Mouse (Mus musculus): Measurements from ENCODE around the gene Rtn4r. TPM values are rescaled to one million over a fixed set of nuclear protein-coding genes. Genes with fewer than 3 reads are reported as not detected.

Rtn4r gene
- total and polyA plus RNA-seq, 2 experiments from 2014 or later, result 23.1 to 55.7 TPM

DNA sequence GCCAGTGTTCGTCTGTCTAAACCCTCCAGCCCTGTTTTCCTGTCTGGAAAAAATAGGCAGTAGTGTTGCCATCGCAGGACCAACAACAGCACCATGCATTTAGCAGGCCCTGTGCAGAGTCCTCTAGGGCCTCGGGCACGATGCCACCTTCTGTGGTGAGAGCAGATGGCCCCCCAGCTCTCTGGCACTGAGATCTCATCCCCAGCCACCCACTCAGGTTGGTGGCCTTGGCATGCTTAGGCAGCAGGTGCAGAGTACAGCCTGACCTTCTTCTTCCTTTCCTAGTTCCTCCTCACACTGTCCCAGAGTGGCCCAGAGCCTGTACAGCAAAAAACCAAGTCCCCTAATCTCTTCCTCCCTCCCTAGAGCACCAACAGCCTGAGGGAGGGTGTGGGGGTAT lies 3.4 kb upstream of the Rtn4r start:
- DNase-seq (ENCODE audit: low spot score), result peak; percentile 31
- no peak for ATAC-seq
- Histone ChIP-seq H3K4me1 (ENCODE audit: insufficient read depth, low read length) (no peaks in the 10 kb centered on the region; the same call in 1 of the 2 replicates), H3K9ac (replicated peaks; ENCODE audit: low read length) (no peak overlapping the region), H3K4me3 (ENCODE audit: low read length) (no peak overlapping the region), H3K27ac (no peak overlapping the region), H3K36me3 (ENCODE audit: insufficient read depth, low read length) (no peaks in the 10 kb centered on the region), H3K9me3 (ENCODE audit: low read length) (no peaks in the 10 kb centered on the region), H3K4me2 (ENCODE audit: low read depth, low read length) (no peak overlapping the region), H3K27me3 (ENCODE audit: insufficient read depth, low read length) (no peaks in the 10 kb centered on the region)
- TF ChIP-seq CTCF (IDR thresholded peaks at IDR 0.05; ENCODE audit: low read depth), result no peak
- 52% methylated on average over 4 of the region's 4 CpGs for WGBS

- Histone ChIP-seq H3K4me3 (ENCODE audit: low read length) (no peak overlapping the region), H3K36me3 (ENCODE audit: insufficient read depth, low read length) (no peaks in the 10 kb centered on the region), H3K27ac (no peak overlapping the region), H3K9ac (replicated peaks; ENCODE audit: low read length) (no peak overlapping the region), H3K4me2 (ENCODE audit: low read depth, low read length) (no peak overlapping the region), H3K4me1 (ENCODE audit: insufficient read depth, low read length) (peaks cover 5% of the 10 kb centered on the region; the same call in 1 of the 2 replicates), H3K9me3 (ENCODE audit: low read length) (no peaks in the 10 kb centered on the region), H3K27me3 (ENCODE audit: insufficient read depth, low read length) (no peaks in the 10 kb centered on the region)
- 25% methylated on average over 5 of the region's 5 CpGs for WGBS
- DNase-seq (ENCODE audit: low spot score) (no peak), ATAC-seq (no peak)
- TF ChIP-seq CTCF (IDR thresholded peaks at IDR 0.05; ENCODE audit: low read depth), result no peak
These were observed 2.8 kb upstream of the Rtn4r start for GRCm38 (mm10) chr16:18124626-18125025.

GRCm38 (mm10) chr16:18125131-18125530 lies 2.3 kb upstream of the Rtn4r start:
- DNase-seq (ENCODE audit: low spot score), result no peak
- no peak overlapping the region for H3K9ac ChIP-seq (replicated peaks; ENCODE audit: low read length)
- no peak overlapping the region for H3K4me3 ChIP-seq (ENCODE audit: low read length)
- no peak overlapping the region for H3K4me2 ChIP-seq (ENCODE audit: low read depth, low read length)
- no peak for ATAC-seq
- H3K27ac ChIP-seq, result no peak overlapping the region
- H3K27me3 ChIP-seq (ENCODE audit: insufficient read depth, low read length), result no peaks in the 10 kb centered on the region
- no peaks in the 10 kb centered on the region for H3K36me3 ChIP-seq (ENCODE audit: insufficient read depth, low read length)
- 86% methylated on average over 2 of the region's 2 CpGs for WGBS
- TF ChIP-seq CTCF (IDR thresholded peaks at IDR 0.05; ENCODE audit: low read depth), result no peak
- peaks cover 7% of the 10 kb centered on the region for H3K4me1 ChIP-seq (ENCODE audit: insufficient read depth, low read length)
- H3K9me3 ChIP-seq (ENCODE audit: low read length), result no peaks in the 10 kb centered on the region

DNA sequence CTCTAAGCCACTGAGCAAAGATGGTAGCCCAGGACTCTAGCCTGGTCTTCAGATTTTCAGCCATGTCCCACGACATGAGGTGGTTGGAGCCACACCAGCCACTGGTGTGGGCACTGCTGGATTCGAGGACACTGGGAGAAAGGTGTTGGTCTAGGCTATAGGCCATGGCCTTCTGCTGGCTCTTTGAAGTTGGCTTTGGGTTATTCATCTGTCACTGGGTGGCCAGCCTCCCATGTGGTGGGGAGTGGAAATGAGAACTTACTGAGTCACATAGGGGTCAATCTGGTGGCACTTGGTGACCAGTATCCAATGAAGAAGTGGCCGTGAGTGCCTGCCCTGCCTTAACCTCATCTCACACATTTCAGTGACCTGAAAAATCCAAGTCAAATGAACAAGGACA lies 1.2 kb upstream of the Rtn4r start:
- H3K4me2 ChIP-seq (ENCODE audit: low read depth, low read length), result no peak overlapping the region
- no peaks in the 10 kb centered on the region for H3K36me3 ChIP-seq (ENCODE audit: insufficient read depth, low read length)
- peaks cover 16% of the 10 kb centered on the region for H3K4me1 ChIP-seq (ENCODE audit: insufficient read depth, low read length)
- no peaks in the 10 kb centered on the region for H3K27me3 ChIP-seq (ENCODE audit: insufficient read depth, low read length)
- ATAC-seq (no peak), DNase-seq (ENCODE audit: low spot score) (no peak)
- H3K4me3 ChIP-seq (ENCODE audit: low read length), result no peak overlapping the region
- H3K9me3 ChIP-seq (ENCODE audit: low read length), result no peaks in the 10 kb centered on the region
- 81% methylated on average over 3 of the region's 3 CpGs for WGBS
- no peak overlapping the region for H3K9ac ChIP-seq (replicated peaks; ENCODE audit: low read length)
- TF ChIP-seq CTCF (IDR thresholded peaks at IDR 0.05; ENCODE audit: low read depth), result no peak
- no peak overlapping the region for H3K27ac ChIP-seq

- WGBS, result 2% methylated on average over 42 of the region's 52 CpGs
- Histone ChIP-seq H3K4me1 (ENCODE audit: insufficient read depth, low read length) (peaks cover 20% of the 10 kb centered on the region), H3K4me3 (ENCODE audit: low read length) (peak overlapping the region; percentile 67), H3K4me2 (ENCODE audit: low read depth, low read length) (peak overlapping the region; percentile 91), H3K9me3 (ENCODE audit: low read length) (no peaks in the 10 kb centered on the region), H3K36me3 (ENCODE audit: insufficient read depth, low read length) (no peaks in the 10 kb centered on the region), H3K27me3 (ENCODE audit: insufficient read depth, low read length) (no peaks in the 10 kb centered on the region), H3K27ac (peak overlapping the region; percentile 75), H3K9ac (replicated peaks; ENCODE audit: low read length) (peak overlapping the region; percentile 79)
- DNase-seq (ENCODE audit: low spot score), result peak; percentile 41
- peak; percentile 25 for ATAC-seq
- TF ChIP-seq CTCF (IDR thresholded peaks at IDR 0.05; ENCODE audit: low read depth), result 0 out of 2 replicates have a peak, but pooled peaks have one; percentile 3
These were observed 575 bp downstream of the Rtn4r start for GRCm38 (mm10) chr16:18127871-18128563.

- 0 out of 2 replicates have a peak overlapping the region, but pooled peaks have one; percentile 75 for H3K27ac ChIP-seq
- TF ChIP-seq CTCF (IDR thresholded peaks at IDR 0.05; ENCODE audit: low read depth), result no peak
- peak overlapping the region; percentile 79 for H3K9ac ChIP-seq (replicated peaks; ENCODE audit: low read length)
- WGBS, result 32% methylated on average over 6 of the region's 6 CpGs
- DNase-seq (ENCODE audit: low spot score) (peak; percentile 30), ATAC-seq (peak; percentile 16; the same call in 1 of the 2 replicates)
- peak overlapping the region; percentile 67 for H3K4me3 ChIP-seq (ENCODE audit: low read length)
- H3K36me3 ChIP-seq (ENCODE audit: insufficient read depth, low read length), result no peaks in the 10 kb centered on the region
- H3K4me1 ChIP-seq (ENCODE audit: insufficient read depth, low read length), result peaks cover 20% of the 10 kb centered on the region
- H3K27me3 ChIP-seq (ENCODE audit: insufficient read depth, low read length), result no peaks in the 10 kb centered on the region
- H3K4me2 ChIP-seq (ENCODE audit: low read depth, low read length), result peak overlapping the region; percentile 91
- H3K9me3 ChIP-seq (ENCODE audit: low read length), result no peaks in the 10 kb centered on the region
These were observed 1.1 kb downstream of the Rtn4r start for GRCm38 (mm10) chr16:18128564-18128935.

DNA sequence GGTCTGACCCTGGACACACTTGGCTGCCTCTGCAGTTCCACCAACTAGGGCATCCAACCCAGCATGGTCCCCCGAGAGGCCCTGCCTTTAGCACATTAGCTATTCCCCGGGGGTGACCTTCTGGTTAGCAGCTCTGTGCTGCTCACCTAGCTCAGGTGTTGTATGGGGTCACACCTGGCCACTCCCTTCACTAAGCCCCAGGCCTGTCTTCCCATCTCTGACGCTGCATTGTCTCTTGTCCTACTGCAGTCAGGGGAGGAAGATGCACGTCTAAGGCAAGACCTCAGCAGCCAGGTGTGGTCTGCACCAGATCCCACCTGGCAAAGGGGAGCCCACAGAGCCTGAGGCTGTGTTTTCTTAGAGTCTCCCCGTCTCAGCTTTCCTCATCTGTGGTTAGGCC lies 2.0 kb downstream of the Rtn4r start:
- DNase-seq (ENCODE audit: low spot score) (no peak), ATAC-seq (no peak)
- Histone ChIP-seq H3K4me2 (ENCODE audit: low read depth, low read length) (peak overlapping the region; percentile 91), H3K27ac (no peak overlapping the region), H3K4me1 (ENCODE audit: insufficient read depth, low read length) (peaks cover 20% of the 10 kb centered on the region), H3K9ac (replicated peaks; ENCODE audit: low read length) (peak overlapping the region; percentile 79; the same call in 1 of the 2 replicates), H3K4me3 (ENCODE audit: low read length) (peak overlapping the region; percentile 67), H3K36me3 (ENCODE audit: insufficient read depth, low read length) (no peaks in the 10 kb centered on the region), H3K9me3 (ENCODE audit: low read length) (no peaks in the 10 kb centered on the region), H3K27me3 (ENCODE audit: insufficient read depth, low read length) (no peaks in the 10 kb centered on the region)
- no peak for TF ChIP-seq CTCF (IDR thresholded peaks at IDR 0.05; ENCODE audit: low read depth)
- 56% methylated on average over 5 of the region's 5 CpGs for WGBS
